Mouse (Mus musculus): ENCODE results near the gene Plek2. TPM values are rescaled to one million over a fixed set of nuclear protein-coding genes. Genes with fewer than 3 reads are reported as not detected.
A peak's percentile ranks its signal among the peaks of the same experiment; 100 is the strongest.

Gene Plek2
- total RNA-seq, 2 experiments from 2014 or later, result 0.23 TPM; not detected in 1

- no peak for DNase-seq (ENCODE audit: low spot score in 2 of 2)
- no peak for TF ChIP-seq CTCF (conservative IDR thresholded peaks at IDR 0.05)
- Histone ChIP-seq H3K4me3 (no peak overlapping the region), H3K27ac (no peak overlapping the region)
Observed at GRCm38 (mm10) chr12:78901467-78901866, 5.3 kb downstream of the Plek2 start.

DNA sequence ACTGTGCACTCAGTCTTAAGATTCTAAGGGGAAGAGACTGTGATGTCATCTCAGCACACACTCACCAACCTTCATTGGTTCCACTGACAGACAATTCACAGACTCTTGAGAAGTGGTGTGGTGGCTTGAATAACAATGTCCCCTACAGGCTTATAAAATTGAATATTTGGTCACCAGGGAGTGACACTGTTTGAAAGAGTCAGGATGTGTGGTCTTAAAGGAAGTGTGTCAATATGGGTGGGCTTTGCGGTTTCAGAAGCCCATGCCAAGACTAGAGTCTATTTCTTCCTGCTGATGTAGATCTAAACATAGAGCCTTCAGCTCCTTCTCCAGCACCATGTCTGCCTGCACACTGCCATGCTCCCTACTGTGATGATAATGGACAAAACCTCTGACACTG lies 8.9 kb downstream of the Plek2 start:
- DNase-seq (ENCODE audit: low spot score in 2 of 2), result no peak
- Histone ChIP-seq H3K27ac (no peak overlapping the region), H3K4me3 (no peak overlapping the region)
- no peak for TF ChIP-seq CTCF (conservative IDR thresholded peaks at IDR 0.05)

DNA sequence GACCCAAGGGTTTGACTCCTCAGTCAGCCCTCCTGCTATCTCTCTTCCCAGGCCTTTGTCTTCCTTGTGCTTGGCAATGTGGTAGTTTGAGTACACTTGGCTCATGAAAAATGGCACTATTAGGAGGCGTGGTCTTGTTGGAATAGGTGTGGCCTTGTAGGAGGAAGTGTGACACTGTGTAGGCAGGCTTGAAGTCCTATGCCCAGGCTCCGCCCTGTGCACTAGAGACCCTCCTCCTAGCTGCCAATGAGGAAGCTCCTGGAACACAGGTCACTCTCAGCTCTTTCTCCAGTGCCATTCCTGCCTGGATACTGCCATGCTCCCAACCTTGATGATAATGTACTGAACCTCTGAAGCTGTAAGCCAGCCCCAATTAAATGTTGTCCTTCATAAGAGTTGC lies 15.6 kb downstream of the Plek2 start:
- Histone ChIP-seq H3K4me3 (no peak overlapping the region), H3K27ac (no peak overlapping the region)
- no peak for DNase-seq (ENCODE audit: low spot score in 2 of 2)
- no peak for TF ChIP-seq CTCF (conservative IDR thresholded peaks at IDR 0.05)

DNA sequence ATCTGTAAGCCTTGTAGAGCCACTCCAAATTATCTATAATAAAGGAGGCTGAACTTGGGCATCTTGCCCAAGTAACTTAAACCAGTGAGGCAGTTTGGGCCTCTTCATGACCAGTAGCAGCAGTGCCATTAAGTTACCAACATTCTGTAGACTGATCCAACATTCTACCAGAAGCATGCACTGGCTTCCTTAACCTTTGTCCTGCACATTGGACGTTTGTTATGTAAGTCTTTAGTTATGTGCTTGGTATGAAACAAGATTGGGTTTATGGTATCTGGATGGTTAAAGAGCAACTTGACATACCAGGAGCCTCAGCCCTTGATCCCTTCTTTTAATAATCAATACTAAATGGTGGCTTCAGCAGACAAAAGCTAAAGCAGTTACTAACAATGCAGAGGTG lies 16.7 kb downstream of the Plek2 start:
- no peak overlapping the region for H3K27ac ChIP-seq
- no peak overlapping the region for H3K4me3 ChIP-seq
- no peak for TF ChIP-seq CTCF (conservative IDR thresholded peaks at IDR 0.05)
- no peak for DNase-seq (ENCODE audit: low spot score in 2 of 2)

GRCm38 (mm10) chr12:78874581-78874980 lies 32.2 kb downstream of the Plek2 start:
- TF ChIP-seq CTCF (conservative IDR thresholded peaks at IDR 0.05), result peak; percentile 13; the same call in 1 of the 2 replicates
- no peak for DNase-seq (ENCODE audit: low spot score in 2 of 2)
- no peak overlapping the region for H3K27ac ChIP-seq
- H3K4me3 ChIP-seq, result no peak overlapping the region

- DNase-seq (ENCODE audit: low spot score in 2 of 2), result no peak
- H3K4me3 ChIP-seq, result no peak overlapping the region
- TF ChIP-seq CTCF (conservative IDR thresholded peaks at IDR 0.05), result no peak
- H3K27ac ChIP-seq, result no peak overlapping the region
Observed at GRCm38 (mm10) chr12:78868115-78868514, 38.6 kb downstream of the Plek2 start.

DNA sequence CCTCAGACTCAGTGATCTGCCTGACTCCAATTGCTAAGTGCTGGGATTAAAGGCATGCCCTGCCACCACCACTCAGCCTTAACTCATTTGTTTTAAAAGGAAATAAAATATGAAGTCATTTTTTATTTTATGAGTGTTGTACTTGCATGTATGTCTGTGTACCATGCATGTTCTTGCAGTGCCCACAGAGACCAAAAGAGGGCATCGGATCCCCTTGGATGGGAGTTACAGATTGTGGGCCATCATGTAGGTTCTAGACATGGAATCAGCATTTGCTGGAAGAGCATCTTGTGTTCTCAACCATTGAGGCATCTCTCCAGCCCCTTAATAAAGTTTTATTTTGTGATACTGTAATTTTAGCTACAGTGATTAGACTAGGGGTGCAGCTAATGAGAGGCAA lies 41.3 kb downstream of the Plek2 start:
- DNase-seq (ENCODE audit: low spot score in 2 of 2), result no peak
- H3K27ac ChIP-seq, result no peak overlapping the region
- no peak overlapping the region for H3K4me3 ChIP-seq
- TF ChIP-seq CTCF (conservative IDR thresholded peaks at IDR 0.05), result peak; percentile 57

DNA sequence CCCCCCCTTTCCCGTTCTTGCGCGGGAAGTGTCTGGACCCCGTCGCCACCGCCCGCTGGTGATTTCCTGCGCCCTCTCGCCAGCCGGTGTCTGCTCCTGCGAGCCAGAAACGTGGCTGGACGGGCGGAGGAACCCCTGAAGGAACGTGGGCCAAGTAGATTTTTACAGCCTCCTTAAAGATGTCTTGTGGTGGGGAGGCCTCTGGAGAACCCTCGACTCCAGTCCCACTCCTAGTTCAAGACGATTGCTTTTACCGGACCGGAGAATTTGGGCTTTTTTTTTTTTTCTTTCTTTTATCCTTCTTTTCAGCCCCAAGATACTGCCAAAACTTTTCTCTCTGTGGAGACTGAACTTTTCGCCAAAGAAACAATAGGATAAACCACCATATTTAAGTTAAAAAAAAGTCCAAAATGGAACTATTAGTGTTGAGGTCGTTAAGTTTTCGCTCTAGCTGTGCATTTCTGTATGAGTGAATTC lies 44.5 kb downstream of the Plek2 start:
- no peak for DNase-seq (ENCODE audit: low spot score in 2 of 2)
- peak overlapping the region; percentile 95 for H3K27ac ChIP-seq
- H3K4me3 ChIP-seq, result peak overlapping the region; percentile 98
- TF ChIP-seq CTCF (conservative IDR thresholded peaks at IDR 0.05), result no peak

- peak; percentile 95 for TF ChIP-seq CTCF (conservative IDR thresholded peaks at IDR 0.05)
- Histone ChIP-seq H3K4me3 (peak within 1 kb of the TSS; percentile 98), H3K27ac (peak within 1 kb of the TSS; percentile 96)
- DNase-seq (ENCODE audit: low spot score in 2 of 2), result peak; percentile 98 to 99
Observed at GRCm38 (mm10) chr12:78861496-78862253, 45.1 kb downstream of the Plek2 start, which contains the start of the genes Atp6v1d and Eif2s1. Gene Atp6v1d (minus strand): TSS chr12:78861638. Gene Eif2s1 (plus strand): TSS chr12:78861819.

GRCm38 (mm10) chr12:78860921-78861495 lies 45.8 kb downstream of the Plek2 start:
- peak overlapping the region; percentile 96 for H3K27ac ChIP-seq
- peak in 1 of 2 experiments; percentile 2 for DNase-seq (ENCODE audit: low spot score in 2 of 2)
- peak overlapping the region; percentile 98 for H3K4me3 ChIP-seq
- no peak for TF ChIP-seq CTCF (conservative IDR thresholded peaks at IDR 0.05)

- no peak for DNase-seq (ENCODE audit: low spot score in 2 of 2)
- Histone ChIP-seq H3K4me3 (no peak overlapping the region), H3K27ac (no peak overlapping the region)
- no peak for TF ChIP-seq CTCF (conservative IDR thresholded peaks at IDR 0.05)
Observed at GRCm38 (mm10) chr12:78848246-78848645, 58.5 kb downstream of the Plek2 start.

DNA sequence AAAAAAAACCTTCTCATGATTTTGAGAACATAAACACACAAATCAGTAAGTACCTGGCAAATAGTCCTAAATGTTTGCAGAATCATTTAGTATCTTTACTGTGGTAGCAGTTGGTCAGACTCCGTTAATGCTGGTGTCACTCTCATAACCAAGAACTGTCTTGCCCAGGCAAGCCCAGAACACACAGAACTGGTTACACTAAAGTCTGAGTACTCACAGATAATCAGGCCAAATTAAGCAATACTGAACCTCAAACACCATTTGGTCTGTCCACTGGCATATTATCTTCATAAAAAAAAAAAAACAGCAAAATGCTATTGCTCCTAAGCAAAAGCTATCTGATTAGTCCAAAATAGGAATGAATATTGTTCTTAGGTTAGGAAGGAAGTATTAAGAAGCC lies 64.3 kb downstream of the Plek2 start:
- TF ChIP-seq CTCF (conservative IDR thresholded peaks at IDR 0.05), result no peak
- DNase-seq (ENCODE audit: low spot score in 2 of 2), result no peak
- no peak overlapping the region for H3K4me3 ChIP-seq
- H3K27ac ChIP-seq, result no peak overlapping the region

GRCm38 (mm10) chr12:78839906-78840305 lies 66.9 kb downstream of the Plek2 start:
- H3K27ac ChIP-seq, result no peak overlapping the region
- DNase-seq (ENCODE audit: low spot score in 2 of 2), result no peak
- no peak for TF ChIP-seq CTCF (conservative IDR thresholded peaks at IDR 0.05)
- H3K4me3 ChIP-seq, result no peak overlapping the region

Other genes with a start within 250 kb of the Plek2 start
- 1 to 10 TPM in 1 of 2 experiments, under 1 TPM in 1; 0.64 to 1.5 TPM for gene Fam71d, start 215.4 kb downstream of the Plek2 start, total RNA-seq (2021)
- gene Mpp5, start 158.1 kb downstream of the Plek2 start, total RNA-seq (2021), result 10 to 100 TPM; 31.4 to 31.7 TPM
- 100 to 1,000 TPM; 254 to 256 TPM for gene Atp6v1d, start 45.3 kb downstream of the Plek2 start, total RNA-seq (2021)
- gene Eif2s1, start 45.1 kb downstream of the Plek2 start, total RNA-seq (2021), result 10 to 100 TPM; 47.7 to 50.2 TPM
- gene Tmem229b, start 100.7 kb upstream of the Plek2 start, total RNA-seq (2021), result 10 to 100 TPM; 27.2 TPM
- 10 to 100 TPM; 15.3 to 16.1 TPM for gene Plekhh1, start 122.2 kb upstream of the Plek2 start, total RNA-seq (2021)
- gene Pigh, start 182.7 kb upstream of the Plek2 start, total RNA-seq (2021), result 10 to 100 TPM in 1 of 2 experiments, 1 to 10 TPM in 1; 9.8 to 12.6 TPM
- gene Arg2, start 223.8 kb upstream of the Plek2 start, total RNA-seq (2021), result 1 to 10 TPM; 3.6 to 4.0 TPM

Measured in layer of hippocampus, adult 2 months (tissue).